Mouse (Mus musculus): Measurements from ENCODE around the gene Lhfpl4. TPM values are rescaled to one million over a fixed set of nuclear protein-coding genes. Genes with fewer than 3 reads are reported as not detected.

Lhfpl4 gene
- polyA plus RNA-seq, 1 experiment from 2014 or later, result 0.11 TPM

Other genes with a start within 250 kb of the Lhfpl4 start
- 0.22 and 0.28 TPM in 2 replicates for gene Srgap3, start 248.1 kb downstream of the Lhfpl4 start, polyA plus RNA-seq (2015; fragmentation: Nextera tagmentation; extraction: Ambion mirVana)
- 29.5 and 30.0 TPM in 2 replicates for gene Thumpd3, start 149.2 kb downstream of the Lhfpl4 start, polyA plus RNA-seq (2015; fragmentation: Nextera tagmentation; extraction: Ambion mirVana)
- 18.4 and 20.1 TPM in 2 replicates for gene Setd5, start 118.0 kb downstream of the Lhfpl4 start, polyA plus RNA-seq (2015; fragmentation: Nextera tagmentation; extraction: Ambion mirVana)
- 16.4 and 16.8 TPM in 2 replicates for gene Mtmr14, start 42.5 kb upstream of the Lhfpl4 start, polyA plus RNA-seq (2015; fragmentation: Nextera tagmentation; extraction: Ambion mirVana)
- 0.02 TPM in 1 of 2 replicates, not detected in the other for gene Cpne9, start 86.9 kb upstream of the Lhfpl4 start, polyA plus RNA-seq (2015; fragmentation: Nextera tagmentation; extraction: Ambion mirVana)
- 7.5 and 7.7 TPM in 2 replicates for gene Brpf1, start 111.8 kb upstream of the Lhfpl4 start, polyA plus RNA-seq (2015; fragmentation: Nextera tagmentation; extraction: Ambion mirVana)
- gene Ogg1, start 131.6 kb upstream of the Lhfpl4 start, polyA plus RNA-seq (2015; fragmentation: Nextera tagmentation; extraction: Ambion mirVana), result 4.4 and 5.0 TPM in 2 replicates
- 17.0 and 19.7 TPM in 2 replicates for gene Camk1, start 148.6 kb upstream of the Lhfpl4 start, polyA plus RNA-seq (2015; fragmentation: Nextera tagmentation; extraction: Ambion mirVana)
- 16.5 and 17.2 TPM in 2 replicates for gene Tada3, start 182.5 kb upstream of the Lhfpl4 start, polyA plus RNA-seq (2015; fragmentation: Nextera tagmentation; extraction: Ambion mirVana)
- 178 and 179 TPM in 2 replicates for gene Arpc4, start 182.7 kb upstream of the Lhfpl4 start, polyA plus RNA-seq (2015; fragmentation: Nextera tagmentation; extraction: Ambion mirVana)
- gene Ttll3, start 193.9 kb upstream of the Lhfpl4 start, polyA plus RNA-seq (2015; fragmentation: Nextera tagmentation; extraction: Ambion mirVana), result 0.90 and 1.3 TPM in 2 replicates
- 11.8 and 12.1 TPM in 2 replicates for gene Rpusd3, start 224.0 kb upstream of the Lhfpl4 start, polyA plus RNA-seq (2015; fragmentation: Nextera tagmentation; extraction: Ambion mirVana)
- 0.14 and 0.40 TPM in 2 replicates for gene Cidec, start 240.4 kb upstream of the Lhfpl4 start, polyA plus RNA-seq (2015; fragmentation: Nextera tagmentation; extraction: Ambion mirVana)
- 30.1 and 30.9 TPM in 2 replicates for gene Jagn1, start 247.2 kb upstream of the Lhfpl4 start, polyA plus RNA-seq (2015; fragmentation: Nextera tagmentation; extraction: Ambion mirVana)

Data from liver, embryonic 16.5 days (tissue).